ENCODE assay signal across 8 mouse cellular contexts in genomic region chr2:181487338-181488277, GRCm38 (mm10). TPM values are rescaled to one million over a fixed set of nuclear protein-coding genes. Genes with fewer than 3 reads are reported as not detected.
DNase-seq lines count a peak whose midpoint lies in the region; ATAC-seq and TF ChIP-seq lines count a peak whose summit lies in the region.

No protein-coding gene starts in this region.

- dilution Hi-C loops in CH12.LX (cut with MboI; ENCODE audit: extremely low pct_ligation_motif_present, extremely low pct_unique_long_range_greater_than_20kb, low sequenced_read_pairs), result no loop called here

- no peaks in the 10 kb centered on the region for H3K27me3 ChIP-seq in CH12.LX (replicated peaks)
- H3K27me3 ChIP-seq in heart, embryonic 15.5 days, result no peaks in the 10 kb centered on the region
- H3K27me3 ChIP-seq in midbrain, postnatal 0 days (ENCODE audit: insufficient read depth, low read length), result no peaks in the 10 kb centered on the region

- H3K4me3 ChIP-seq in CH12.LX (replicated peaks in 1 of 3; ENCODE audit: low read depth in 2 of 3, low read length in 2 of 3, poor library complexity in 1 of 3), result no peak overlapping the region
- H3K4me3 ChIP-seq in heart, embryonic 15.5 days, result no peak overlapping the region
- no peak overlapping the region for H3K4me3 ChIP-seq in midbrain, postnatal 0 days (ENCODE audit: low read depth, low read length)

- 20% methylated on average over 5 of the region's 5 CpGs for WGBS in heart, embryonic 15.5 days
- 31% methylated on average over 5 of the region's 5 CpGs for WGBS in midbrain, postnatal 0 days

- DNase-seq in CH12.LX (ENCODE audit: extremely low read depth), result peak; percentile 24
- DNase-seq in adrenal gland, postnatal 25 days, result peak; percentile 52
- peak; percentile 84 for DNase-seq in kidney, postnatal 10 days
- peak; percentile 4 for DNase-seq in midbrain, postnatal 0 days (ENCODE audit: low spot score)
- DNase-seq in right cerebral cortex, postnatal 25 days, result no peak
- no peak for DNase-seq in layer of hippocampus, postnatal 10 days (ENCODE audit: low spot score in 2 of 2)
- no peak for DNase-seq in thymus, postnatal 14 days

- no peaks in the 10 kb centered on the region for H3K9me3 ChIP-seq in CH12.LX (replicated peaks; ENCODE audit: low read length)
- H3K9me3 ChIP-seq in heart, embryonic 15.5 days (replicated peaks), result no peaks in the 10 kb centered on the region
- no peaks in the 10 kb centered on the region for H3K9me3 ChIP-seq in midbrain, postnatal 0 days (ENCODE audit: low read length)

- TF ChIP-seq POLR2A in CH12.LX (IDR thresholded peaks at IDR 0.05; ENCODE audit: low read depth, low read length), result no peak

- in situ Hi-C loops in CH12.LX (cut with MboI; ENCODE audit: low pct_ligation_motif_present, low pct_unique_long_range_greater_than_20kb, low sequenced_read_pairs), result loop anchor here (5.0 to 25.0 kb wide), 2 partner anchors 95 to 300 kb away; partner anchors contain the start of gene Ppdpf

- no peak overlapping the region for H3K27ac ChIP-seq in CH12.LX (ENCODE audit: insufficient read depth, low read depth)
- peak overlapping the region; percentile 67 for H3K27ac ChIP-seq in heart, embryonic 15.5 days
- H3K27ac ChIP-seq in midbrain, postnatal 0 days (ENCODE audit: low read depth, low read length), result no peak overlapping the region

- no peak for TF ChIP-seq RAD21 in CH12.LX (IDR thresholded peaks at IDR 0.05; ENCODE audit: low read depth, low read length)

- no peak for TF ChIP-seq EP300 in CH12.LX (IDR thresholded peaks at IDR 0.05; ENCODE audit: low read length)

- no peaks in the 10 kb centered on the region for H3K36me3 ChIP-seq in CH12.LX (replicated peaks in 1 of 2; ENCODE audit: control insufficient read depth in 1 of 2, insufficient read depth in 1 of 2, low read length in 1 of 2)
- no peaks in the 10 kb centered on the region for H3K36me3 ChIP-seq in heart, embryonic 15.5 days
- no peaks in the 10 kb centered on the region for H3K36me3 ChIP-seq in midbrain, postnatal 0 days (ENCODE audit: insufficient read depth, low read length)

- peak overlapping the region; percentile 24; the same call in 1 of the 2 replicates for H3K4me2 ChIP-seq in CH12.LX (ENCODE audit: insufficient read depth, low read depth, poor library complexity, severe bottlenecking)
- H3K4me2 ChIP-seq in heart, embryonic 15.5 days, result no peak overlapping the region
- no peak overlapping the region for H3K4me2 ChIP-seq in midbrain, postnatal 0 days (ENCODE audit: low read depth, low read length, poor library complexity, severe bottlenecking)

- peak; percentile 72; the same call in 1 of the 2 replicates for ATAC-seq in heart, embryonic 15.5 days (replicated peaks; ENCODE audit: insufficient number of reproducible peaks, insufficient read depth, low FRiP score, low read depth)
- ATAC-seq in midbrain, postnatal 0 days (ENCODE audit: low FRiP score), result no peak

- H3K9ac ChIP-seq in CH12.LX (ENCODE audit: insufficient read depth, low read depth), result no peak overlapping the region
- H3K9ac ChIP-seq in heart, embryonic 15.5 days, result no peak overlapping the region
- H3K9ac ChIP-seq in midbrain, postnatal 0 days (replicated peaks; ENCODE audit: low read length, poor library complexity, severe bottlenecking), result no peak overlapping the region

- TF ChIP-seq CTCF in CH12.LX (conservative IDR thresholded peaks at IDR 0.05 in 1 of 2, IDR thresholded peaks at IDR 0.05 in 1 of 2; ENCODE audit: low read depth in 2 of 2, low read length in 2 of 2), result no peak
- no peak for TF ChIP-seq CTCF in midbrain, postnatal 0 days (IDR thresholded peaks at IDR 0.05)

- peaks cover 31 to 71% of the 10 kb centered on the region in 2 experiments for H3K4me1 ChIP-seq in CH12.LX (ENCODE audit: control insufficient read depth in 1 of 2, insufficient read depth in 2 of 2)
- peaks cover 23% of the 10 kb centered on the region for H3K4me1 ChIP-seq in heart, embryonic 15.5 days (replicated peaks)
- no peaks in the 10 kb centered on the region for H3K4me1 ChIP-seq in midbrain, postnatal 0 days (ENCODE audit: insufficient read depth, low read length)

- H3K79me2 ChIP-seq in CH12.LX (replicated peaks; ENCODE audit: control insufficient read depth, extremely low read depth, insufficient read depth, poor library complexity, severe bottlenecking), result no peaks in the 10 kb centered on the region

TF ChIP-seq in CH12.LX, 34 proteins besides CTCF, POLR2A, EP300 and RAD21:
- TF ChIP-seq ZC3H11A (IDR thresholded peaks at IDR 0.05; ENCODE audit: low read depth, low read length) (no peak), CHD2 (IDR thresholded peaks at IDR 0.05; ENCODE audit: low read length) (peak; percentile 40), CHD1 (IDR thresholded peaks at IDR 0.05; ENCODE audit: low read depth, low read length) (no peak), MEF2A (IDR thresholded peaks at IDR 0.05; ENCODE audit: borderline replicate concordance, low read depth, low read length) (0 out of 2 replicates have a peak, but pooled peaks have one; percentile 9), MAFK (IDR thresholded peaks at IDR 0.05; ENCODE audit: insufficient replicate concordance, low read length) (peak; percentile 43; the same call in 1 of the 2 replicates), IRF4 (IDR thresholded peaks at IDR 0.05; ENCODE audit: low read depth, low read length) (0 out of 2 replicates have a peak, but pooled peaks have one; percentile 5), SIN3A (IDR thresholded peaks at IDR 0.05; ENCODE audit: low read length) (no peak), JUN (IDR thresholded peaks at IDR 0.05; ENCODE audit: insufficient read depth, low read depth, low read length) (no peak), BHLHE40 (IDR thresholded peaks at IDR 0.05; ENCODE audit: low read depth, low read length) (peak; percentile 60)
TF ChIP-seq in CH12.LX: peak in this region for 5.

RNA-seq across cellular contexts. Expression of gene Abhd16b, which starts 5.4 kb away (rescaled TPM):
- total RNA-seq in CH12.LX (2012; rRNA removed), result 0.13 TPM in 1 of 2 replicates, not detected in the other
- not detected in 2 replicates for total RNA-seq in CH12.LX (2014; rRNA removed)
- polyA plus RNA-seq in CH12.LX (2012; ENCODE audit: insufficient read length, low read depth), result 0.45 TPM in 1 of 2 replicates, not detected in the other
- total RNA-seq in adrenal gland, postnatal 25 days (2021), result not detected in 2 replicates
- polyA plus RNA-seq in heart, embryonic 15.5 days (2015; fragmentation: Nextera tagmentation; extraction: Ambion mirVana), result 0.10 and 0.26 TPM in 2 replicates
- total RNA-seq in midbrain, postnatal 0 days (2014; rRNA removed), result not detected in 2 replicates
- not detected in 2 replicates for polyA plus RNA-seq in midbrain, postnatal 0 days (2015; fragmentation: Nextera tagmentation; extraction: Ambion mirVana)
- total RNA-seq in layer of hippocampus, postnatal 10 days (2021), result not detected

RNA-seq across cellular contexts. Expression of gene Tpd52l2, which starts 9.3 kb away (rescaled TPM):
- total RNA-seq in CH12.LX (2012; rRNA removed) (80.7 and 90.4 TPM in 2 replicates), CH12.LX (2014; rRNA removed) (126 and 127 TPM in 2 replicates)
- polyA plus RNA-seq in CH12.LX (2012; ENCODE audit: insufficient read length, low read depth), result 92.0 and 92.1 TPM in 2 replicates
- total RNA-seq in adrenal gland, postnatal 25 days (2021), result 118 and 121 TPM in 2 replicates
- 105 and 117 TPM in 2 replicates for polyA plus RNA-seq in heart, embryonic 15.5 days (2015; fragmentation: Nextera tagmentation; extraction: Ambion mirVana)
- total RNA-seq in midbrain, postnatal 0 days (2014; rRNA removed), result 69.5 and 85.6 TPM in 2 replicates
- polyA plus RNA-seq in midbrain, postnatal 0 days (2015; fragmentation: Nextera tagmentation; extraction: Ambion mirVana), result 112 and 116 TPM in 2 replicates
- total RNA-seq in layer of hippocampus, postnatal 10 days (2021), result 10 to 100 TPM; 75.7 to 87.8 TPM

RNA-seq across cellular contexts. Expression of gene Zbtb46, which starts 28.4 kb away (rescaled TPM):
- total RNA-seq in CH12.LX (2012; rRNA removed) (4.1 and 9.3 TPM in 2 replicates), CH12.LX (2014; rRNA removed) (6.2 and 6.7 TPM in 2 replicates)
- 5.3 and 6.0 TPM in 2 replicates for polyA plus RNA-seq in CH12.LX (2012; ENCODE audit: insufficient read length, low read depth)
- 14.6 and 20.8 TPM in 2 replicates for total RNA-seq in adrenal gland, postnatal 25 days (2021)
- 8.6 and 10.4 TPM in 2 replicates for polyA plus RNA-seq in heart, embryonic 15.5 days (2015; fragmentation: Nextera tagmentation; extraction: Ambion mirVana)
- 25.8 and 29.8 TPM in 2 replicates for total RNA-seq in midbrain, postnatal 0 days (2014; rRNA removed)
- polyA plus RNA-seq in midbrain, postnatal 0 days (2015; fragmentation: Nextera tagmentation; extraction: Ambion mirVana), result 16.7 and 18.4 TPM in 2 replicates
- 10 to 100 TPM; 14.7 to 17.5 TPM for total RNA-seq in layer of hippocampus, postnatal 10 days (2021)

RNA-seq across cellular contexts. Expression of gene Dnajc5, which starts 32.7 kb away (rescaled TPM):
- total RNA-seq in CH12.LX (2012; rRNA removed) (54.5 and 57.6 TPM in 2 replicates), CH12.LX (2014; rRNA removed) (45.5 and 51.1 TPM in 2 replicates)
- polyA plus RNA-seq in CH12.LX (2012; ENCODE audit: insufficient read length, low read depth), result 54.6 and 62.7 TPM in 2 replicates
- 81.9 and 101 TPM in 2 replicates for total RNA-seq in adrenal gland, postnatal 25 days (2021)
- 70.3 and 83.3 TPM in 2 replicates for polyA plus RNA-seq in heart, embryonic 15.5 days (2015; fragmentation: Nextera tagmentation; extraction: Ambion mirVana)
- total RNA-seq in midbrain, postnatal 0 days (2014; rRNA removed), result 416 and 487 TPM in 2 replicates
- 303 and 316 TPM in 2 replicates for polyA plus RNA-seq in midbrain, postnatal 0 days (2015; fragmentation: Nextera tagmentation; extraction: Ambion mirVana)
- 100 to 1,000 TPM; 253 to 296 TPM for total RNA-seq in layer of hippocampus, postnatal 10 days (2021)

Comparison
In these comparisons a context has a peak if more than half of its experiments do, and no peak if none do; other contexts are left out.
1. DNase-seq: peak in CH12.LX (single experiment), adrenal gland, postnatal 25 days (single experiment), kidney, postnatal 10 days (single experiment) and midbrain, postnatal 0 days (single experiment); none in right cerebral cortex, postnatal 25 days (single experiment), layer of hippocampus, postnatal 10 days (0 of 2) and thymus, postnatal 14 days (single experiment).